Mouse (Mus musculus): ENCODE data around the gene Abcb5. TPM values are rescaled to one million over a fixed set of nuclear protein-coding genes. Genes with fewer than 3 reads are reported as not detected.
"Not testable (repeated sequence)": the region's sequence is repeated elsewhere in the genome, so short reads cannot be mapped to it uniquely, and the experiment has no call there.

Abcb5 gene
- polyA plus RNA-seq (2016; fragmentation: Nextera tagmentation; extraction: Ambion mirVana) = 0.15 TPM in 1 of 2 replicates, not detected in the other

DNA sequence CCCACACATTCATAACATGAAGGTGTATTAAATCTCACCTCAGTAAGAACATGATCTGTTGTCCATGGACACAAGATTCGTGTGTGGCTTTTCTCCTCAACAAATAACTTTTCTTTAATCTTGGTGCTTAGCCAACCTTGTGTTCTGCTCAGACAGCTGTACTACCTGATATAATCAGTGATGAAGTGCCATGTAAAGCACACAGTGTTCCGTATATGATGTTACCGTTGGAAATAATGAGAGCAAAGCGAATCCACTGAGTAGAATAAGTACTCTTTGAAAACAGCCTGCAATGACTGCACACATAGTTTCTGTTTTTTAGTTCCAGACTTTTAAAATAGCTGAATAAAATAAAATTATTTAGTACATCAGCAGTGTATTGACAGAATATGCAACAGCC lies at the start of gene Abcb5:
Abcb5 (minus strand) TSS at position 101 of the 400 bp plus-strand sequence.
- no peak within 1 kb of the TSS for H3K27ac ChIP-seq
- no peaks in the 10 kb centered on the region for H3K4me1 ChIP-seq
- no peaks in the 10 kb centered on the region for H3K9me3 ChIP-seq
- H3K36me3 ChIP-seq = no peaks in the 10 kb centered on the region
- WGBS = 70% methylated on average over 4 of the region's 4 CpGs
- no peak within 1 kb of the TSS for H3K4me3 ChIP-seq
- H3K27me3 ChIP-seq (ENCODE audit: insufficient read depth, poor library complexity, severe bottlenecking) = no peaks in the 10 kb centered on the region
- DNase-seq (ENCODE audit: low spot score) = no peak

DNA sequence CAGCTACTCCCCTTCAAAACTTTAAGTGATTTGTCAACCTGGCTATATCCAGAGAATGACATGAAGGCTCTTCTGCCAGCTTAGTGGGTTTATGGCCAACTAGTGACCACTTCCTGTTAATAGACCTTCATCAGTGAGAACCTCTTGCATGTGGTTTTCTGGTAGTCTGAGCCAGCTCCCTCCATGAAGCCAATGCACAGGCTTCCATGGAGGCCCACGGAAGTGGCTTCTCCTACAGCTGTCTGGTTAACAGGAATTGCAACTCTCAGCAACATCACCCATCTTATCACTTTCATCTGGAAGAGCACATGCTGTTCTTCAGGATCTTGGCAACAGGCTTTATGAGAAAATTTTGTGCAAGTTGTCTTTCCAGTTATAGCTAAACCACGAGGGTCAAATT lies 33.0 kb upstream of the Abcb5 start:
- Histone ChIP-seq H3K4me3 (no peak overlapping the region), H3K9me3 (no peaks in the 10 kb centered on the region), H3K27ac (no peak overlapping the region), H3K4me1 (no peaks in the 10 kb centered on the region), H3K27me3 (ENCODE audit: insufficient read depth, poor library complexity, severe bottlenecking) (no peaks in the 10 kb centered on the region), H3K36me3 (no peaks in the 10 kb centered on the region)
- whole genome bisulfite sequencing = 74% methylated on average over 2 of the region's 2 CpGs
- DNase-seq (ENCODE audit: low spot score) = no peak

DNA sequence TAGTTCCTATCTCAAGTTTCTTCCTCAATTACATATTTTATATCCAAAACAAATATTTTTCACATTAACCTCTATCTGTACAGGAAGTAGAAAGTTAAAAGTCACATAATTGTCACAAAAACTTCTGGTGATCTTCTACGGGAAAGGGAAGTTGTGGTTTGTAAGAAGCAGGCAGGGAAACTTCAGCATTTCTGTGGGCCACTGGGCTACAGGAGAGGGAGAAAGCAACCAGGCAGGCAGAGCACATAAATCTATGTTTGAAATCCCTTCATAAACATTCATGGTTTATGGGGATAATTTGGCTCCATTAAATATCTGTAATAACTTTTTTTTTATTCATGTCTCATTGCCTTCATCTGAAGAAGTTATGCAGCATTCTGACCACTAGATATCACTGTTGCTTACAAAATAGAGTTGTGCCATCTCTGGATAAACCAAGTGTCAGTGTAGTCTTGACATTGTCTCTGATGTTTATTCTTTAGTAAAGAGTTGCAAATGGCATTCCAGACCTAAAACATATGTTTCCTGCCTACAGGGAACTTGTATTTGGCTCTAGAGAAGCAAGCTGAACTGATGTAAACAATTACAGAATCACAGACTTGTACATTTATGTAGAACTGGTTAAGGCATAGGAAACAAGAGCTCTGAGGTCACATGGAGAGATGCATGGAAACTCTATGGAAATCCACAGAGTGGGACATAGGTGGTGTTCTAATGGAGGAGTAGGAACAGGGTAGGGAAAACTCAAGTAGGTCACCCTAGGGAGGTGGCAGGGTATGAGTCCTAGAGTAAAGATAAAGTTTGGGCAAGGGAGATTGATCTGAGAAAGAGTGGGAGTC lies 28.3 kb upstream of the Abcb5 start:
- Histone ChIP-seq H3K36me3 (no peaks in the 10 kb centered on the region), H3K9me3 (no peaks in the 10 kb centered on the region), H3K27me3 (ENCODE audit: insufficient read depth, poor library complexity, severe bottlenecking) (no peaks in the 10 kb centered on the region), H3K4me1 (no peaks in the 10 kb centered on the region), H3K27ac (no peak overlapping the region), H3K4me3 (no peak overlapping the region)
- DNase-seq (ENCODE audit: low spot score) = no peak
- 89% methylated on average over 1 of the region's 1 CpGs for WGBS

DNA sequence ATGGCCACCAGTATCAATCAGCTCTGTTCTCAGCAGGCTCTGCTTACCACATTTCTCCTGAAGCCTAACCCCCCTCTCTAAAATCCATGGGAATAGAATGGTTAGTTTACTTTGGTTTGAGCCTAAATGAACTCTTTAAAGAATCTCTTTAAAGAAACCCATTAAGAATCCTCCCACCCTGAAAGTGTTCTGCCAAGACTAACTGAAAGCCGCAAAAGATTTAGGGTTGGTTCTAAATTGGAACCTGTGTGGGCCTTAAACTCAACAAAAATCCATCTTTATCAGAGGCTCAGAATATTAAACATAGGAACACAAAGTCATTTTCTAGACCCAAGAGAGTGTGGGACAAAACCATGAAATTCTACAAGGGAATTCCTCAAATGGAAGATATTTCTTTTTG lies 18.6 kb upstream of the Abcb5 start:
- no peak overlapping the region for H3K4me3 ChIP-seq
- H3K4me1 ChIP-seq = no peaks in the 10 kb centered on the region
- no peaks in the 10 kb centered on the region for H3K36me3 ChIP-seq
- no peak overlapping the region for H3K27ac ChIP-seq
- H3K9me3 ChIP-seq = no peaks in the 10 kb centered on the region
- DNase-seq (ENCODE audit: low spot score) = no peak
- 93% methylated on average over 1 of the region's 1 CpGs for whole genome bisulfite sequencing
- no peaks in the 10 kb centered on the region for H3K27me3 ChIP-seq (ENCODE audit: insufficient read depth, poor library complexity, severe bottlenecking)

DNA sequence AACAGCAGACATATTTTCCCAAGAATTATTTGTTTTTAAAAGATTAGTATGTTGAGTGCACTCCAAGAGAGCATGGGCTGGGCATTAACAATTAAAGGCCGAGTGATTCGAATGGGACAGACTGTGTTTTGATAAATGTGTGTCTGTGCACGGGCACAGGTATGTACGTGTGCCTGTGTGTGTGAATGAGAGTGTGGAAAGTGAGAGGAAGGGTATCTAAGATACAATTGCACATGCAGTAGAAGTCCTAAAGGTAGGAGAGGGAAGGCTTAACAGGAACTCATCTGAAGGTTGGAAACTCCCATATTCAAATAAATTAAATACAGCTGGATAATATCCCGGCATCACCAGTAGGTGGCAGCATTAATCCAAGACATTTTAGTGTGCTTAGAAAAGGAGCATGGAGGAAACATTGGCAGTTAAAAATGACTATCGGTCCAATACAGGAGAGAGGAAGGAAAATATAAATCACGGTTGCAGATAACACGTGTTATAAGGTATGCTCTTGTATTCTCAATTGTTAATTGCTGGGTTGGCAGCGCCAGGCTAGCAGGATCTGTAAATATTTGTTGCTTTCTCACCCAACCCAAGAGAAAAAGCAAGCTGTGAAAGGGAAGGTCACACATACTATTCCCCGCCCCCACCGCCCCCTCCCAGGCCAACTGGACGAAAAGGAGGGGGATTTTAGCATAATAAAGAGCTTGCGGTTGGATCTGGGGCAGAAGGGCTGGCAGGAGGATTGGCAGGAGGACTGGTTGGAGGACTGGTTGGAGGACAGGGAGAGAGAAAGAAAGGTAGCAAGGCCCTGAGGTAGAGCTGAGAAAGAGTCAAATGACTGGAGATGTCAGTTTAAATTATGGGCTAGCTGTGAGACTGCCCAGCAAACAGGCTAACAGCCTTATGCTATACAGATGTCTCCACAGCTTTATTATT lies 35.6 kb downstream of the Abcb5 start:
- no peaks in the 10 kb centered on the region for H3K9me3 ChIP-seq
- WGBS = 23% methylated on average over 13 of the region's 13 CpGs
- peaks cover 3% of the 10 kb centered on the region; the same call in 1 of the 2 replicates for H3K4me1 ChIP-seq
- H3K27ac ChIP-seq = peak overlapping the region; percentile 76; the same call in 1 of the 2 replicates
- no peak for DNase-seq (ENCODE audit: low spot score)
- peak overlapping the region; percentile 35; the same call in 1 of the 2 replicates for H3K4me3 ChIP-seq
- H3K27me3 ChIP-seq (ENCODE audit: insufficient read depth, poor library complexity, severe bottlenecking) = no peaks in the 10 kb centered on the region
- no peaks in the 10 kb centered on the region for H3K36me3 ChIP-seq

DNA sequence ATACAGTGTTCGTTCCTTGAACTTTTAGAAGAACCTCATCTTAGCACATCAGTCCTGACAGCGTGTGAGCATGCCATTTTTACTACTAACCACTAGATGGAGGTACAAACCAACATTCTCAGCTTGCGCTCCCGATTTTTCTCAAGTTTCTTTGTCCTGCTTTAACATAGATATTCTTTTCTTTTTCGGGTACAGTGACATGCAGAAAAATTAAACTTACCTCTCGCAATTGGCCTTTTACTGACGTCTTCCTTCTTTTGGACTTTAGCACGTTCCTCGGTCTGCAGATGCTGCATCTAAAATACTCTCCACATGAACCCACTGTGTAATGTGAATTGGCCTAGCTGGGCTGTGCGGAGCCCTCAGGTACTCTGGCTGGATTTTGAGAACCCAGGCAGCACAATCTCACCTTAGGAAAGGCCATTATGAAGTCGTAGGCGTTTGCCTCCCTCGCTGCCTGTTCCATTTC lies 39.4 kb downstream of the Abcb5 start:
- H3K4me1 ChIP-seq = peaks cover 3% of the 10 kb centered on the region; the same call in 1 of the 2 replicates
- H3K36me3 ChIP-seq = no peaks in the 10 kb centered on the region
- no peak for DNase-seq (ENCODE audit: low spot score)
- H3K9me3 ChIP-seq = no peaks in the 10 kb centered on the region
- WGBS = 20% methylated on average over 13 of the region's 13 CpGs
- H3K4me3 ChIP-seq = peak overlapping the region; percentile 39; the same call in 1 of the 2 replicates
- H3K27me3 ChIP-seq (ENCODE audit: insufficient read depth, poor library complexity, severe bottlenecking) = no peaks in the 10 kb centered on the region
- no peak overlapping the region for H3K27ac ChIP-seq

DNA sequence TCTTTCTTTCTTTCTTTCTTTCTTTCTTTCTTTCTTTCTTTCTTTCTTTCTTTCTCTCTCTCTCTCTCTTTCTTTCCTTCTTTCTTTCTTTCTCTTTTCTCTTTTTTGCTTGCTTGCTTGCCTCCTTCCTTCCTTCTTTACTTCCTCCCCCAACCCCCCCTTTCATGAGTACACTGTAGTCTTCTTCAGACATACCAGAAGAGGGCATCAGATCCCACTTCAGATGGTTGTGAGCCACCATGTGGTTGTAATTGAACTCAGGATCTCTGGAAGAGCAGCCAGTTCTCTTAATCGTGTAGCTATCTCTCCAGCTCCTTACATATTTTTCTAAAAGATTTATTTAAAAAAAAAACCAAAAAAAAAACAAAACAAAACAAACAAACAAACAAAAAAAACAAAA lies 42.3 kb downstream of the Abcb5 start:
- not testable (repeated sequence) for H3K4me3 ChIP-seq; H3K4me1 ChIP-seq; H3K36me3 ChIP-seq; DNase-seq (ENCODE audit: low spot score); H3K9me3 ChIP-seq; H3K27ac ChIP-seq; H3K27me3 ChIP-seq (ENCODE audit: insufficient read depth, poor library complexity, severe bottlenecking)
- WGBS = 49% methylated on average over 1 of the region's 1 CpGs

DNA sequence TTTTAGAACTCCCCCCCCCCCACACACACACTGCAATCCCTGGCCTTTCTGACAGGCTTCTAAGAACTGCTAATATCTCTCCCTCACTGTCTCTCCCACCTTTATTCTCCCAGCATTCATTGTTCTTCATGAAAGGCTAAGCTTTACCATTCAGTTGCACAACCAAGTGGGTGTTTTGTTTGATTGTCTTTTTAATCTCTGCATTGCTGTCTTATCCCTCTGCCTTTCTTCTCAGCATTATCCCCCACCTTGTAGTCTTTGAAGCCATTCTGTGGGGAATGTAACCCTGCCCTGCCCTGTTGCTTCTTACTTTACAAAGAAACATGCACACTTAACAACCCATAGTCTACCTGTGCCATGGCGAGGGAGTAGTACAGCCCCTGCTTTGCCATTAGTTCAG lies 48.5 kb downstream of the Abcb5 start:
- DNase-seq (ENCODE audit: low spot score) = no peak
- no peaks in the 10 kb centered on the region for H3K27me3 ChIP-seq (ENCODE audit: insufficient read depth, poor library complexity, severe bottlenecking)
- no peak overlapping the region for H3K27ac ChIP-seq
- no peaks in the 10 kb centered on the region for H3K4me1 ChIP-seq
- H3K4me3 ChIP-seq = no peak overlapping the region
- H3K9me3 ChIP-seq = no peaks in the 10 kb centered on the region
- H3K36me3 ChIP-seq = no peaks in the 10 kb centered on the region
- WGBS = 63% methylated on average over 1 of the region's 1 CpGs

DNA sequence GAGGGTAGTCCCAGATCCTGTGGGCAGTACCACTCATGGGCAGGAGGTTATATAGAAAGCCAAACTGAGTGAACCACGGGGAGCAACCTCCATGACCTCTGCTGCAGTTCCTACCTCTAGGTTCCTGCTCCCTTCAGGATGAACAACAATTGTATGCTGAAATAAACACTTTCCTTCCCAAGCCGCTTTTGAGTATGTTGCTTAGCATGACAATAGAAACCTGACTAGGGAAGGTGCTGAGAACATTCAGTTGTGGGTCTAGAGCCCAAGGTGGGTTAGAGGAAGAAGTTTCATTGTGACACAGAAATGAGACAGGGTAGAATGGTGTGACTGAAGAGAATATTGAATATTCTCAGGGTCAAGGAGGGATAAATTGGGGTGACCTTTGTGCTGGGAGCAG lies 55.9 kb downstream of the Abcb5 start:
- H3K4me3 ChIP-seq = no peak overlapping the region
- 72% methylated on average over 2 of the region's 2 CpGs for WGBS
- H3K27me3 ChIP-seq (ENCODE audit: insufficient read depth, poor library complexity, severe bottlenecking) = no peaks in the 10 kb centered on the region
- no peaks in the 10 kb centered on the region for H3K4me1 ChIP-seq
- no peak for DNase-seq (ENCODE audit: low spot score)
- H3K9me3 ChIP-seq = no peaks in the 10 kb centered on the region
- H3K36me3 ChIP-seq = no peaks in the 10 kb centered on the region
- no peak overlapping the region for H3K27ac ChIP-seq

DNA sequence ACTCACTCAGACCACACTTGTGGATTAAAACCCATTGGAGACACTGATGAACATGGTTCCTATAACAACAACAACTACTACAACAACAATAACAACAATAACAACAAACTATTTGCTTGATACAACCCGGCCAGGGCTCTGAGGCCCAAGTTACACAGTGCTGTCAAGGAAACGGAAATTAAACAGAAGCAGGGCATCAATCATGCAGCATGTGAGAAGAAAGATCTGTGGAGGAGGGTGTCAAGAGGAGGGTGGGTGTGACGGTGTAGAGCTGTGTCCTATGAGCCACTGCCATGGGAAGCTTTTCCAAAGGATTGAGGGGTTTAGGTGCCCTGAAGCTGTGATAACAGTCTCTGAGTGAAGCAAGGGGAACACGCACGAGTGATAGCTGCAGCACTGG lies 64.0 kb downstream of the Abcb5 start:
- H3K36me3 ChIP-seq = no peaks in the 10 kb centered on the region
- H3K27ac ChIP-seq = no peak overlapping the region
- 40% methylated on average over 5 of the region's 5 CpGs for WGBS
- no peaks in the 10 kb centered on the region for H3K9me3 ChIP-seq
- H3K4me3 ChIP-seq = no peak overlapping the region
- H3K27me3 ChIP-seq (ENCODE audit: insufficient read depth, poor library complexity, severe bottlenecking) = no peaks in the 10 kb centered on the region
- peaks cover 9% of the 10 kb centered on the region for H3K4me1 ChIP-seq
- no peak for DNase-seq (ENCODE audit: low spot score)

DNA sequence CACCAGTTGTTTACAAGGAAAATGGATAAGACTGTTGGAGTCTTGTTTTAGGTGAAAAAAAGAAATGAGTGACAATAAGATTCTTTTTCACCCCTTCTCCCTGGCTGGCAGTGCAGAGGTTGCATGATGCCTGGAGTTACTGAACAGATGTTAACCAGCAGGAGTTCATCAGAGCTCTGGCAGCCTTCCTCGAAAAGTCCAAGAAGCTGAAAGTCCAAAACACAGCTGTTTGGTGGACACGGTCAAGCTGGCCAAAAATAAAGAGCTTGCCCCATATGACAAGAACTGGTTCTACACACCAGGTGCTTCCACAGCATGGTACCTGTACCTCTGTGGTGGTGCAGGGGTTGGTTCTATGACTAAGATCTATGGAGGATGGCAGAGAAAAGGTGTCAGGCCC lies 78.3 kb downstream of the Abcb5 start:
- H3K36me3 ChIP-seq = no peaks in the 10 kb centered on the region
- no peak overlapping the region for H3K27ac ChIP-seq
- no peaks in the 10 kb centered on the region for H3K27me3 ChIP-seq (ENCODE audit: insufficient read depth, poor library complexity, severe bottlenecking)
- H3K4me3 ChIP-seq = no peak overlapping the region
- H3K4me1 ChIP-seq = no peaks in the 10 kb centered on the region
- WGBS = 81% methylated on average over 2 of the region's 2 CpGs
- no peak for DNase-seq (ENCODE audit: low spot score)
- no peaks in the 10 kb centered on the region for H3K9me3 ChIP-seq

DNA sequence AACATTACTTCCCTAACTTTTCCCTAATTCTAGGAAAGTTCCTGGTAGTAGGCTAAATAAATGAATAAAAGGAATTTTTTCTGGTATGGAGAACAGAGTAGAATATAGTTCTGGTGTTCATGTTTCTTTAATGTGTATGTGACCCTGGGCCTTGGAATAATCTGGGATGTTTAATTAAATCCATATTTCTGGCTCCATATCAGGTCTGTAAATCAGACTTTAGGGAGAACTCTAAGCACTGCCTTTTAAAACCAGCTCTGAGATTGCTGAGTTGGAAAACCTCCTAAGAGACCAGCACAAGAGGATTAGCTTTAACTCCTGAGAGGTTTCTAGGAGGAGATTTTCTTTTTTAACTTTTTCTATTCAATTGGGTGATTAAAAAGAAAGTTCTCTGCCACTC lies 83.4 kb downstream of the Abcb5 start:
- no peaks in the 10 kb centered on the region for H3K4me1 ChIP-seq
- H3K36me3 ChIP-seq = no peaks in the 10 kb centered on the region
- no peaks in the 10 kb centered on the region for H3K9me3 ChIP-seq
- H3K27me3 ChIP-seq (ENCODE audit: insufficient read depth, poor library complexity, severe bottlenecking) = no peaks in the 10 kb centered on the region
- H3K4me3 ChIP-seq = no peak overlapping the region
- H3K27ac ChIP-seq = no peak overlapping the region
- DNase-seq (ENCODE audit: low spot score) = no peak

DNA sequence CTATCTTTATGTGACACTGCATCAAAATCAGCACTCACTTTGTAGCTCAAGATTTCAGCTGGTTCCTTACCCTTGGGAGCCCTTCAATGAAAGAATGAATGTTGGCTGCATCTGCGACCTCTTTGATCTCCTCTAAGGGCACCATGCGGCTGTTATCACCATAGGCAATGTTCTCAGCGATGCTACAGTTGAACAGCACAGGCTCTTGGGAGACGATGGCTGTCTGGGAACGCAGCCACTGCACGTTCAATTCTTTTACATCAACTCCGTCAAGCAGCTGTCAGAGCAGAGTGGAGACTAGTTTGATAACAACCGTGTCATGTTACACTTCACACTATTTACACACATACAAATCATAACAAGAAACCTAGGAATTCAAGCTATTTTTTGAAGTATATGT lies 93.5 kb downstream of the Abcb5 start:
- Histone ChIP-seq H3K9me3 (no peaks in the 10 kb centered on the region), H3K4me3 (no peak overlapping the region), H3K36me3 (no peaks in the 10 kb centered on the region), H3K27ac (no peak overlapping the region), H3K4me1 (no peaks in the 10 kb centered on the region), H3K27me3 (ENCODE audit: insufficient read depth, poor library complexity, severe bottlenecking) (no peaks in the 10 kb centered on the region)
- DNase-seq (ENCODE audit: low spot score) = no peak
- 53% methylated on average over 8 of the region's 8 CpGs for WGBS
